In genomic region chr7:130636902-130637301, GRCm38 (mm10) we compare ENCODE assay signal across 27 mouse cellular contexts. TPM values are rescaled to one million over a fixed set of nuclear protein-coding genes. Genes with fewer than 3 reads are reported as not detected.
DNase-seq lines count a peak whose midpoint lies in the region; ATAC-seq and TF ChIP-seq lines count a peak whose summit lies in the region.
"Had no signal": no experiment of that assay in that cellular context is flagged by ENCODE, and none has a peak within 500 bp of the region (broad histone marks: within the 10 kb centered on the region; RNA-seq: fewer than 3 reads in every experiment).

No protein-coding gene starts in this region.

- no peak for TF ChIP-seq POLR2A in heart, adult 2 months (IDR thresholded peaks at IDR 0.05; ENCODE audit: insufficient read depth, low read depth, low read length)

- DNase-seq in cerebellum, adult 18-20 months = no peak
- DNase-seq in kidney, adult 11 months = no peak
- no peak for DNase-seq in heart, adult 2 months
- DNase-seq: adrenal gland, adult 8-10 months; cerebellum, adult 11 months; cerebellum, postnatal 14 days; gastrocnemius, postnatal 25 days; heart, adult 18-20 months; kidney, postnatal 14 days; layer of hippocampus, adult 9-11 months; lung, adult 2 months; lung, postnatal 14 days; retina, postnatal 1 day; right cerebral cortex, postnatal 14 days; thymus, postnatal 4 days had no signal

- H3K36me3 ChIP-seq in neural tube, embryonic 13.5 days = no peaks in the 10 kb centered on the region
- no peaks in the 10 kb centered on the region for H3K36me3 ChIP-seq in neural tube, embryonic 15.5 days
- H3K36me3 ChIP-seq in embryonic facial prominence, embryonic 15.5 days = no peaks in the 10 kb centered on the region
- H3K36me3 ChIP-seq in heart, adult 2 months (ENCODE audit: control insufficient read depth, insufficient read depth, low read length) = no peaks in the 10 kb centered on the region; the same call in 1 of the 2 replicates
- H3K36me3 ChIP-seq: heart, embryonic 12.5 days; limb, embryonic 12.5 days had no signal

- no peak for TF ChIP-seq CTCF in heart, adult 2 months (IDR thresholded peaks at IDR 0.05)

- intact Hi-C loops in heart, adult 2 months (cut with DNase I) = no loop called here

- no peak for TF ChIP-seq EP300 in heart, adult 2 months (IDR thresholded peaks at IDR 0.05; ENCODE audit: insufficient read depth, low read depth, low read length)

- peaks cover 5% of the 10 kb centered on the region; the same call in 1 of the 2 replicates for H3K4me1 ChIP-seq in neural tube, embryonic 13.5 days (replicated peaks)
- H3K4me1 ChIP-seq in neural tube, embryonic 15.5 days = peaks cover 5% of the 10 kb centered on the region
- peaks cover 24% of the 10 kb centered on the region for H3K4me1 ChIP-seq in brown adipose tissue, adult 24 weeks (ENCODE audit: control insufficient read depth, insufficient read depth, insufficient read length, low read length)
- H3K4me1 ChIP-seq in embryonic facial prominence, embryonic 15.5 days = peaks cover 38% of the 10 kb centered on the region
- peaks cover 7% of the 10 kb centered on the region for H3K4me1 ChIP-seq in heart, adult 2 months (ENCODE audit: control insufficient read depth, insufficient read depth, low read length)

- no peaks in the 10 kb centered on the region for H3K9me3 ChIP-seq in neural tube, embryonic 13.5 days
- no peaks in the 10 kb centered on the region for H3K9me3 ChIP-seq in neural tube, embryonic 15.5 days (replicated peaks)
- H3K9me3 ChIP-seq in embryonic facial prominence, embryonic 15.5 days (replicated peaks) = no peaks in the 10 kb centered on the region
- H3K9me3 ChIP-seq: forebrain, embryonic 13.5 days; heart, embryonic 12.5 days; limb, embryonic 12.5 days had no signal

- no peaks in the 10 kb centered on the region for H3K79me2 ChIP-seq in heart, adult 2 months (replicated peaks; ENCODE audit: control insufficient read depth, insufficient read depth, low read length)

- no peaks in the 10 kb centered on the region for H3K27me3 ChIP-seq in neural tube, embryonic 13.5 days
- no peaks in the 10 kb centered on the region for H3K27me3 ChIP-seq in neural tube, embryonic 15.5 days (replicated peaks)
- H3K27me3 ChIP-seq in embryonic facial prominence, embryonic 15.5 days = no peaks in the 10 kb centered on the region
- no peaks in the 10 kb centered on the region for H3K27me3 ChIP-seq in heart, adult 2 months (ENCODE audit: control insufficient read depth, insufficient read depth, low read length)
- H3K27me3 ChIP-seq: forebrain, embryonic 13.5 days; heart, embryonic 12.5 days; limb, embryonic 12.5 days had no signal

- no peak overlapping the region for H3K4me2 ChIP-seq in neural tube, embryonic 13.5 days
- H3K4me2 ChIP-seq in neural tube, embryonic 15.5 days = no peak overlapping the region
- no peak overlapping the region for H3K4me2 ChIP-seq in embryonic facial prominence, embryonic 15.5 days (replicated peaks)
- H3K4me2 ChIP-seq: forebrain, embryonic 13.5 days; heart, embryonic 12.5 days; hindbrain, embryonic 14.5 days; limb, embryonic 12.5 days; midbrain, embryonic 11.5 days had no signal

- no peak overlapping the region for H3K4me3 ChIP-seq in neural tube, embryonic 13.5 days
- H3K4me3 ChIP-seq in neural tube, embryonic 15.5 days (replicated peaks) = no peak overlapping the region
- H3K4me3 ChIP-seq in brown adipose tissue, adult 24 weeks (ENCODE audit: insufficient read depth, low read depth, low read length) = no peak overlapping the region
- H3K4me3 ChIP-seq in embryonic facial prominence, embryonic 15.5 days (replicated peaks) = no peak overlapping the region
- no peak overlapping the region for H3K4me3 ChIP-seq in heart, adult 2 months
- H3K4me3 ChIP-seq: forebrain, embryonic 13.5 days; heart, embryonic 12.5 days; limb, embryonic 12.5 days had no signal

- 92% methylated on average over 4 of the region's 4 CpGs for WGBS in neural tube, embryonic 13.5 days
- WGBS in neural tube, embryonic 15.5 days = 88% methylated on average over 4 of the region's 4 CpGs
- WGBS in embryonic facial prominence, embryonic 15.5 days = 74% methylated on average over 4 of the region's 4 CpGs
- 83% methylated on average over 4 of the region's 4 CpGs for WGBS in heart, adult 2 months

- H3K9ac ChIP-seq in neural tube, embryonic 13.5 days = no peak overlapping the region
- H3K9ac ChIP-seq in neural tube, embryonic 15.5 days (replicated peaks) = no peak overlapping the region
- H3K9ac ChIP-seq in embryonic facial prominence, embryonic 15.5 days = no peak overlapping the region
- H3K9ac ChIP-seq in heart, adult 2 months (ENCODE audit: low read depth, low read length) = no peak overlapping the region
- H3K9ac ChIP-seq: forebrain, embryonic 13.5 days; heart, embryonic 12.5 days; hindbrain, embryonic 14.5 days; limb, embryonic 12.5 days; liver, embryonic 14.5 days had no signal

- no peak for ATAC-seq in neural tube, embryonic 13.5 days (ENCODE audit: low read depth)
- ATAC-seq in neural tube, embryonic 15.5 days (ENCODE audit: low FRiP score) = no peak
- peak; percentile 50; the same call in 1 of the 2 replicates for ATAC-seq in embryonic facial prominence, embryonic 15.5 days (ENCODE audit: insufficient number of reproducible peaks, low FRiP score, low TSS enrichment, low read depth)
- ATAC-seq: forebrain, embryonic 13.5 days; intestine, postnatal 0 days; midbrain, embryonic 16.5 days had no signal

- H3K27ac ChIP-seq in neural tube, embryonic 13.5 days (replicated peaks) = peak overlapping the region; percentile 29
- H3K27ac ChIP-seq in neural tube, embryonic 15.5 days (replicated peaks) = no peak overlapping the region
- H3K27ac ChIP-seq in brown adipose tissue, adult 24 weeks (replicated peaks; ENCODE audit: low read depth, low read length) = peak overlapping the region; percentile 62; the same call in 1 of the 2 replicates
- no peak overlapping the region for H3K27ac ChIP-seq in embryonic facial prominence, embryonic 15.5 days (replicated peaks)
- no peak overlapping the region for H3K27ac ChIP-seq in heart, adult 2 months
- H3K27ac ChIP-seq: forebrain, embryonic 13.5 days; hindbrain, embryonic 14.5 days; liver, embryonic 14.5 days had no signal

RNA-seq across cellular contexts. Expression of gene Tacc2, which starts 59.7 kb away (rescaled TPM):
- 76.7 and 77.9 TPM in 2 replicates for polyA plus RNA-seq in neural tube, embryonic 13.5 days (2015; fragmentation: Nextera tagmentation; extraction: Ambion mirVana)
- 53.9 and 58.9 TPM in 2 replicates for polyA plus RNA-seq in neural tube, embryonic 15.5 days (2015; fragmentation: Nextera tagmentation; extraction: Ambion mirVana)
- 14.0 and 17.9 TPM in 2 replicates for polyA plus RNA-seq in brown adipose tissue, adult 24 weeks (2012; ENCODE audit: insufficient read depth, insufficient read length, missing spikeins)
- 39.7 and 46.0 TPM in 2 replicates for polyA plus RNA-seq in embryonic facial prominence, embryonic 15.5 days (2015; fragmentation: Nextera tagmentation; extraction: Ambion mirVana)
- 100 to 1,000 TPM; 339 to 480 TPM for total RNA-seq in heart, adult 2 months (2021)
- polyA plus RNA-seq in heart, adult 2 months (2012; rRNA removed) = 117 and 163 TPM in 2 replicates

Comparison
In these comparisons a context has a peak if more than half of its experiments do, and no peak if none do; other contexts are left out.
1. H3K27ac ChIP-seq: peak in neural tube, embryonic 13.5 days (single experiment) and brown adipose tissue, adult 24 weeks (single experiment); none in neural tube, embryonic 15.5 days (single experiment), embryonic facial prominence, embryonic 15.5 days (single experiment) and heart, adult 2 months (single experiment).